Mouse (Mus musculus) lung, postnatal 0 days (tissue): ENCODE results near the gene Slf2.

Experiments
- CTCF ChIP-seq: IDR thresholded peaks from 2 replicates; pipeline ENCODE4 v1.5.1; 2016; ENCODE audit warnings: antibody characterized with exemption, mild to moderate bottlenecking
- EP300 ChIP-seq: IDR thresholded peaks from 2 replicates; pipeline ENCODE4 v1.6.1; 2016; ENCODE audit warnings: antibody characterized with exemption, mild to moderate bottlenecking, control low read depth

GRCm38 (mm10) chr19:44898646-44899045 is 32.3 kb upstream of the Slf2 start:
- TF ChIP-seq CTCF (no peak), EP300 (no peak)
